Mouse (Mus musculus) cortical plate, adult 2 months (tissue): ENCODE measurements at regions not wholly inside any gene's neighbourhood (a gene's known extent, or its start where the extent isn't known, plus 50 kb on each side); places are given as distances from the start of the nearest gene placed in this dataset.

Experiments
- CTCF ChIP-seq: fragments of 200-500 bp; IDR thresholded peaks from 2 replicates; pipeline ENCODE4 v1.5.1; 2011; ENCODE audit warnings: mild to moderate bottlenecking, control low read depth, low read length; ENCODE audit not compliant: insufficient read depth; ENCODE audit errors: extremely low read depth
- POLR2A ChIP-seq: fragments of 200-500 bp; IDR thresholded peaks from 2 replicates; pipeline ENCODE4 v1.6.1; 2011; ENCODE audit warnings: mild to moderate bottlenecking, low read length, control low read depth; ENCODE audit not compliant: insufficient read depth; ENCODE audit errors: extremely low read depth

GRCm38 (mm10) chr14:100642076-100642475, 357.6 kb upstream of the Klf12 start:
- TF ChIP-seq POLR2A (no peak), CTCF (no peak)
